Mouse (Mus musculus) myocyte (in vitro differentiated cells): Measurements from ENCODE around the gene Uba52.

Experiments used
- E2F4 ChIP-seq: IDR thresholded peaks from one replicate; pipeline ENCODE4 v1.6.1; 2011; ENCODE audit warnings: mild to moderate bottlenecking, control low read depth, moderate library complexity; ENCODE audit not compliant: insufficient read depth
- MAX ChIP-seq: IDR thresholded peaks from one replicate; pipeline ENCODE4 v1.6.1; 2011; ENCODE audit warnings: low read depth, mild to moderate bottlenecking, control low read depth
- MYOD1 ChIP-seq, 3 experiments: IDR thresholded peaks; one replicate each; pipeline ENCODE4 v1.6.1; 2011; ENCODE audit warnings: control low read depth in 2 of 3, low read depth in 2 of 3, mild to moderate bottlenecking in 2 of 3, moderate library complexity in 1 of 3; ENCODE audit not compliant: insufficient read length in 2 of 3, control insufficient read depth in 1 of 3
- MYOG ChIP-seq, 3 experiments: IDR thresholded peaks; one replicate each; pipeline ENCODE4 v1.6.1; 2011; ENCODE audit warnings: control low read depth in 2 of 3, low read depth in 2 of 3, mild to moderate bottlenecking in 2 of 3; ENCODE audit not compliant: insufficient read length in 2 of 3, control insufficient read depth in 1 of 3, insufficient read depth in 1 of 3
- POLR2A ChIP-seq: IDR thresholded peaks from one replicate; pipeline ENCODE4 v1.6.1; 2011; ENCODE audit warnings: low read depth, mild to moderate bottlenecking, control low read depth, moderate library complexity; ENCODE audit not compliant: insufficient read length
- POLR2AphosphoS2 ChIP-seq: IDR thresholded peaks from one replicate; pipeline ENCODE4 v1.6.1; 2011; ENCODE audit warnings: low read depth, control low read depth; ENCODE audit not compliant: insufficient read length
- REST ChIP-seq: IDR thresholded peaks from one replicate; pipeline ENCODE4 v1.6.1; 2011; ENCODE audit warnings: mild to moderate bottlenecking, control low read depth, moderate library complexity; ENCODE audit not compliant: insufficient read depth, insufficient read length
- SRF ChIP-seq: IDR thresholded peaks from one replicate; pipeline ENCODE4 v1.6.1; 2011; ENCODE audit warnings: low read depth; ENCODE audit not compliant: control insufficient read depth, insufficient read length
- TCF12 ChIP-seq: IDR thresholded peaks from one replicate; pipeline ENCODE4 v1.6.1; 2011; ENCODE audit warnings: mild to moderate bottlenecking, control low read depth; ENCODE audit not compliant: poor library complexity, insufficient read depth, severe bottlenecking
- TCF3 ChIP-seq: IDR thresholded peaks from one replicate; pipeline ENCODE4 v1.6.1; 2011; ENCODE audit warnings: low read depth, control low read depth; ENCODE audit not compliant: insufficient read length
- USF1 ChIP-seq: IDR thresholded peaks from one replicate; pipeline ENCODE4 v1.6.1; 2011; ENCODE audit warnings: low read depth, mild to moderate bottlenecking, control low read depth, moderate library complexity

DNA sequence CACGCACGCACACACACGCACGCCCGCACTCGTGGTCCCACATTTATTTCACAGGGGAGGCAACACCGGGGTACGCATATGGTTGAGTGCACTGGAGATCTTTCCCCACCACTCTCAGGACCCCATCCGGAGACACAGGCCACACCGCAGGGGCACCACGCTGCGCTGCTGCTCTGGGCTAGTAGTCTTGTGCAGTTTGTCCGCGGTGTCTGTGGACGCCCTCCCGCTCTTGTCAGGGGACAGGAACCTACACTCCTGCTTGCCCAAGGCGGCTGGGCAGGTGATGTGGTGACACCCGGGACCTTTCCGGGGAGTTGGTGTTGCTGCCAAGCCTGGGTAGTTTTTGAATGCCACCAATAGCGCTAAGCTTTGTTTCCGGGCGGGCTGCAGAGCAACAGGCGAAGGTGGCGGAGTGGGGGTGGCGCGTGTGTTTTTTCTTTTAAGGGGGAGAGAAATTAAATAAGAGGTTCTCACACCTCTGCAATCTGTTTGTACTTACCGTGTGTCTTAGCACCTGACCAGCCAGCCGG lies 16.1 kb downstream of the Uba52 start:
- TF ChIP-seq POLR2A = no peak
- TF ChIP-seq E2F4 = no peak
- no peak for TF ChIP-seq MAX
- no peak for TF ChIP-seq MYOG (IDR thresholded peaks at IDR 0.05; ENCODE audit: control insufficient read depth in 1 of 3, insufficient read depth in 1 of 3, insufficient read length in 2 of 3, low read depth in 2 of 3)
- TF ChIP-seq MYOD1 (IDR thresholded peaks at IDR 0.05; ENCODE audit: control insufficient read depth in 1 of 3, insufficient read length in 2 of 3, low read depth in 2 of 3) = no peak
- no peak for TF ChIP-seq POLR2AphosphoS2
- TF ChIP-seq SRF = no peak
- no peak for TF ChIP-seq REST
- no peak for TF ChIP-seq USF1
- no peak for TF ChIP-seq TCF12
- TF ChIP-seq TCF3 = no peak
